Mouse (Mus musculus): ENCODE results near the gene Cadm1. TPM values are rescaled to one million over a fixed set of nuclear protein-coding genes. Genes with fewer than 3 reads are reported as not detected.

Cadm1 gene
- polyA plus RNA-seq, 1 experiment from 2014 or later = 84.9 TPM

- no peak overlapping the region for H3K4me3 ChIP-seq (ENCODE audit: low read depth, low read length)
- DNase-seq (ENCODE audit: low spot score) = no peak
- ATAC-seq = no peak
- no peak overlapping the region for H3K9ac ChIP-seq (replicated peaks; ENCODE audit: low read depth)
- H3K27ac ChIP-seq (ENCODE audit: low read length) = no peak overlapping the region
- H3K4me1 ChIP-seq (ENCODE audit: insufficient read depth, low read depth, low read length) = no peaks in the 10 kb centered on the region; the same call in 1 of the 2 replicates
- no peaks in the 10 kb centered on the region for H3K27me3 ChIP-seq (replicated peaks; ENCODE audit: insufficient read depth, low read length)
- no peaks in the 10 kb centered on the region for H3K36me3 ChIP-seq (ENCODE audit: insufficient read depth, low read length)
- no peaks in the 10 kb centered on the region for H3K9me3 ChIP-seq (ENCODE audit: low read length)
- 94% methylated on average over 9 of the region's 9 CpGs for WGBS
- no peak overlapping the region for H3K4me2 ChIP-seq (replicated peaks; ENCODE audit: low read depth, low read length)
- TF ChIP-seq CTCF (IDR thresholded peaks at IDR 0.05) (no peak), EP300 (IDR thresholded peaks at IDR 0.05) (no peak)
These were observed 176.4 kb downstream of the Cadm1 start for GRCm38 (mm10) chr9:47706341-47706740.

- ATAC-seq (no peak), DNase-seq (ENCODE audit: low spot score) (no peak)
- Histone ChIP-seq H3K27me3 (replicated peaks; ENCODE audit: insufficient read depth, low read length) (no peaks in the 10 kb centered on the region), H3K4me3 (ENCODE audit: low read depth, low read length) (no peak overlapping the region), H3K4me2 (replicated peaks; ENCODE audit: low read depth, low read length) (no peak overlapping the region), H3K9me3 (ENCODE audit: low read length) (no peaks in the 10 kb centered on the region), H3K9ac (replicated peaks; ENCODE audit: low read depth) (no peak overlapping the region), H3K4me1 (ENCODE audit: insufficient read depth, low read depth, low read length) (no peaks in the 10 kb centered on the region; the same call in 1 of the 2 replicates), H3K27ac (ENCODE audit: low read length) (no peak overlapping the region), H3K36me3 (ENCODE audit: insufficient read depth, low read length) (no peaks in the 10 kb centered on the region)
- TF ChIP-seq CTCF (IDR thresholded peaks at IDR 0.05) (no peak), EP300 (IDR thresholded peaks at IDR 0.05) (no peak)
- WGBS = 86% methylated on average over 6 of the region's 6 CpGs
These were observed 177.4 kb downstream of the Cadm1 start for GRCm38 (mm10) chr9:47707326-47707725.

- no peaks in the 10 kb centered on the region for H3K36me3 ChIP-seq (ENCODE audit: insufficient read depth, low read length)
- H3K27me3 ChIP-seq (replicated peaks; ENCODE audit: insufficient read depth, low read length) = no peaks in the 10 kb centered on the region
- H3K4me2 ChIP-seq (replicated peaks; ENCODE audit: low read depth, low read length) = no peak overlapping the region
- TF ChIP-seq CTCF (IDR thresholded peaks at IDR 0.05) = peak; percentile 98
- TF ChIP-seq EP300 (IDR thresholded peaks at IDR 0.05) = no peak
- ATAC-seq = peak; percentile 75
- no peak overlapping the region for H3K27ac ChIP-seq (ENCODE audit: low read length)
- H3K9ac ChIP-seq (replicated peaks; ENCODE audit: low read depth) = no peak overlapping the region
- no peaks in the 10 kb centered on the region for H3K9me3 ChIP-seq (ENCODE audit: low read length)
- 15% methylated on average over 10 of the region's 10 CpGs for WGBS
- H3K4me3 ChIP-seq (ENCODE audit: low read depth, low read length) = no peak overlapping the region
- no peaks in the 10 kb centered on the region; the same call in 1 of the 2 replicates for H3K4me1 ChIP-seq (ENCODE audit: insufficient read depth, low read depth, low read length)
- peak; percentile 91 for DNase-seq (ENCODE audit: low spot score)
These were observed 178.3 kb downstream of the Cadm1 start for GRCm38 (mm10) chr9:47708299-47708698.

GRCm38 (mm10) chr9:47710946-47711345 lies 181.0 kb downstream of the Cadm1 start:
- Histone ChIP-seq H3K9me3 (ENCODE audit: low read length) (no peaks in the 10 kb centered on the region), H3K4me2 (replicated peaks; ENCODE audit: low read depth, low read length) (no peak overlapping the region), H3K36me3 (ENCODE audit: insufficient read depth, low read length) (no peaks in the 10 kb centered on the region), H3K4me1 (ENCODE audit: insufficient read depth, low read depth, low read length) (no peaks in the 10 kb centered on the region; the same call in 1 of the 2 replicates), H3K9ac (replicated peaks; ENCODE audit: low read depth) (no peak overlapping the region), H3K27ac (ENCODE audit: low read length) (no peak overlapping the region), H3K27me3 (replicated peaks; ENCODE audit: insufficient read depth, low read length) (no peaks in the 10 kb centered on the region), H3K4me3 (ENCODE audit: low read depth, low read length) (no peak overlapping the region)
- ATAC-seq (no peak), DNase-seq (ENCODE audit: low spot score) (no peak)
- TF ChIP-seq CTCF (IDR thresholded peaks at IDR 0.05) (no peak), EP300 (IDR thresholded peaks at IDR 0.05) (no peak)
- WGBS = 81% methylated on average over 8 of the region's 8 CpGs

GRCm38 (mm10) chr9:47714541-47714940 lies 184.6 kb downstream of the Cadm1 start:
- Histone ChIP-seq H3K27me3 (replicated peaks; ENCODE audit: insufficient read depth, low read length) (no peaks in the 10 kb centered on the region), H3K9ac (replicated peaks; ENCODE audit: low read depth) (no peak overlapping the region), H3K4me3 (ENCODE audit: low read depth, low read length) (no peak overlapping the region), H3K4me1 (ENCODE audit: insufficient read depth, low read depth, low read length) (no peaks in the 10 kb centered on the region), H3K27ac (ENCODE audit: low read length) (no peak overlapping the region), H3K9me3 (ENCODE audit: low read length) (no peaks in the 10 kb centered on the region), H3K36me3 (ENCODE audit: insufficient read depth, low read length) (no peaks in the 10 kb centered on the region), H3K4me2 (replicated peaks; ENCODE audit: low read depth, low read length) (no peak overlapping the region)
- WGBS = 28% methylated on average over 2 of the region's 2 CpGs
- DNase-seq (ENCODE audit: low spot score) (no peak), ATAC-seq (no peak)
- TF ChIP-seq EP300 (IDR thresholded peaks at IDR 0.05) (no peak), CTCF (IDR thresholded peaks at IDR 0.05) (no peak)

- Histone ChIP-seq H3K36me3 (ENCODE audit: insufficient read depth, low read length) (no peaks in the 10 kb centered on the region), H3K9ac (replicated peaks; ENCODE audit: low read depth) (no peak overlapping the region), H3K27me3 (replicated peaks; ENCODE audit: insufficient read depth, low read length) (no peaks in the 10 kb centered on the region), H3K27ac (ENCODE audit: low read length) (no peak overlapping the region), H3K4me2 (replicated peaks; ENCODE audit: low read depth, low read length) (no peak overlapping the region), H3K4me3 (ENCODE audit: low read depth, low read length) (no peak overlapping the region), H3K4me1 (ENCODE audit: insufficient read depth, low read depth, low read length) (no peaks in the 10 kb centered on the region), H3K9me3 (ENCODE audit: low read length) (no peaks in the 10 kb centered on the region)
- 75% methylated on average over 3 of the region's 3 CpGs for WGBS
- TF ChIP-seq EP300 (IDR thresholded peaks at IDR 0.05) = no peak
- TF ChIP-seq CTCF (IDR thresholded peaks at IDR 0.05) = no peak
- DNase-seq (ENCODE audit: low spot score) = no peak
- no peak for ATAC-seq
These were observed 185.4 kb downstream of the Cadm1 start for GRCm38 (mm10) chr9:47715415-47715814.

- no peak overlapping the region for H3K4me3 ChIP-seq (ENCODE audit: low read depth, low read length)
- 60% methylated on average over 16 of the region's 16 CpGs for WGBS
- TF ChIP-seq CTCF (IDR thresholded peaks at IDR 0.05) (no peak), EP300 (IDR thresholded peaks at IDR 0.05) (no peak)
These were observed 186.9 kb downstream of the Cadm1 start for GRCm38 (mm10) chr9:47716883-47717282.

More at GRCm38 (mm10) chr9:47716883-47717282, 186.9 kb downstream of the Cadm1 start:
- DNase-seq (ENCODE audit: low spot score) = no peak
- H3K4me1 ChIP-seq (ENCODE audit: insufficient read depth, low read depth, low read length) = no peaks in the 10 kb centered on the region
- no peaks in the 10 kb centered on the region for H3K36me3 ChIP-seq (ENCODE audit: insufficient read depth, low read length)
- H3K27me3 ChIP-seq (replicated peaks; ENCODE audit: insufficient read depth, low read length) = no peaks in the 10 kb centered on the region
- no peak overlapping the region for H3K4me2 ChIP-seq (replicated peaks; ENCODE audit: low read depth, low read length)
- H3K27ac ChIP-seq (ENCODE audit: low read length) = no peak overlapping the region
- H3K9ac ChIP-seq (replicated peaks; ENCODE audit: low read depth) = no peak overlapping the region
- no peak for ATAC-seq
- no peaks in the 10 kb centered on the region for H3K9me3 ChIP-seq (ENCODE audit: low read length)
